Mouse (Mus musculus): ENCODE results near the gene Alkbh4. TPM values are rescaled to one million over a fixed set of nuclear protein-coding genes. Genes with fewer than 3 reads are reported as not detected.

Gene Alkbh4
- total and polyA plus RNA-seq, 3 experiments = 5.3 to 6.4 (median 6.2) TPM

DNA sequence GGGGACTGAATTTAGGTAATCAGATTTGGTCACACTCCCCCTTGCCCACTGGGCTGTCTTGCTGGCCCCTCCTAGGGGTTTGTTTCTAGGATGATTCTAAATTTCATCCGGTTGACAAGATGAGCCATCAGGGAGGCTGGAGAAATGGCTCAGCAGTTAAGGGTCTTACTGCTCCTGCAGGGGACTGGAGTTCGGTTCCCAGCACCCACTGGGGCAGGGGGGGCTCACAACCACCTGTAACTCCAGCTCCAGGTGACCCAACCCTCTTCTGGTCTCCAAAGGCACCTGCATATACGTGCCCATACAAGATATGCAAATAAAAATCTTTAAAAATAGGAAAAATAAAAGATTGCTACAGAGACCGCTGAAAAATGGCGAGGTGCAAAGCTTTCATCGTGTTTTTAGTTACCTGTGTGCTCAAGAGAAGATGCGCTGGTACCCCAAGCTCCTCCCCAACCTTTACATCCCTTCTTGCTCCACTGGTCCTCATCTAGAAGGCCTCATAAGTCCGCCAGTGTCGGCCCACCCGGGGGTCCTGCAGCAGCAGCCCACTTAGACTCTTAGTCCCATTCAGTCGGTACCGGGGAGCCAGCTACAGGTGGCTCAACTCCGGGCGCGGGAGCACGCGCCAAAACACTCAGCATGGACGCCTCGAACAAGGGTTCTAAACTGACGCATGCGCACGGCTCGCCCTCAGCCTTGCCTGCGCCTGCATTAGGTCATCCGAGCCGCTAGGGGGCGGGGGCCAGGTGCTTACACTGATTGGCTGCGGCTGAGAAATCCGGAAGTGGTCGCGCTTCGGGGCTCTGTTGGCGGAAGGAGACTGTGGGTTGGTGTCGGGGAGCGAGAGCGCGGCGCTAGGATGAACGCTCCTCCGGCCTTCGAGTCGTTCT is 19.8 kb upstream of the Alkbh4 start, which contains the start of gene Polr2j:
TSS of gene Polr2j (plus strand) at position 741 of the 893 bp plus-strand sequence.
- H3K27ac ChIP-seq = peak within 1 kb of the TSS; percentile 84
- DNase-seq = peak; percentile 95 to 97
- intact Hi-C loops (cut with DNase I) = loop anchor here (1.0 to 2.0 kb wide), 2 partner anchors 20 to 31 kb away; partner anchors contain the start of genes Alkbh4 and Lrwd1
- peak within 1 kb of the TSS; percentile 83 for H3K4me3 ChIP-seq
- H3K9ac ChIP-seq (ENCODE audit: low read depth, low read length) = peak within 1 kb of the TSS; percentile 81
- no peaks in the 10 kb centered on the region for H3K27me3 ChIP-seq (ENCODE audit: control insufficient read depth, insufficient read depth, low read length)
- no peaks in the 10 kb centered on the region; the same call in 1 of the 2 replicates for H3K79me2 ChIP-seq (replicated peaks; ENCODE audit: control insufficient read depth, insufficient read depth, low read length)
- WGBS = 3% methylated on average over 42 of the region's 42 CpGs
- H3K4me1 ChIP-seq (ENCODE audit: control insufficient read depth, insufficient read depth, low read length) = peaks cover 3% of the 10 kb centered on the region; the same call in 1 of the 2 replicates
- no peaks in the 10 kb centered on the region for H3K36me3 ChIP-seq (ENCODE audit: control insufficient read depth, insufficient read depth, low read length)
- TF ChIP-seq POLR2A (IDR thresholded peaks at IDR 0.05; ENCODE audit: insufficient read depth, low read depth, low read length) (peak; percentile 93), CTCF (IDR thresholded peaks at IDR 0.05) (no peak), EP300 (IDR thresholded peaks at IDR 0.05; ENCODE audit: insufficient read depth, low read depth, low read length) (peak; percentile 64; the same call in 1 of the 2 replicates)

DNA sequence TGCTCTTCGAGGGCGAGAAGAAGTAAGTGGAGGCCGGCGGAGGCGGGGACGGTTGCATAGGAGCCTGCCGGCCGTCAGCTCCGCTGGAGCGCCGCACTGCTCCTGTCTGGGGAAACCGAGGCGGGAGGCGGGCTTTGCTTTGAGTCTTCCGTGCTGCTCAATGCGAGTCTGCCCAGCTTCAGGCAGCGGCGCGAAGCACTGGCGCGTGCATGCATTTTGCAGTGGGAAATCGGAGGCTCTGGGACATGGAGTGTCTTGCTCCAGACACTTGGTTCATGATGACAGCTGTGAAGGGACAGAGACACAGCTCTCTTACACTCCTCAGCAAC is 19.2 kb upstream of the Alkbh4 start:
- 0% methylated on average over 22 of the region's 22 CpGs for WGBS
- no peak for TF ChIP-seq CTCF (IDR thresholded peaks at IDR 0.05)
- no peak for TF ChIP-seq POLR2A (IDR thresholded peaks at IDR 0.05; ENCODE audit: insufficient read depth, low read depth, low read length)
- TF ChIP-seq EP300 (IDR thresholded peaks at IDR 0.05; ENCODE audit: insufficient read depth, low read depth, low read length) = no peak
- Histone ChIP-seq H3K27ac (peak overlapping the region; percentile 84), H3K79me2 (replicated peaks; ENCODE audit: control insufficient read depth, insufficient read depth, low read length) (no peaks in the 10 kb centered on the region; the same call in 1 of the 2 replicates), H3K9ac (ENCODE audit: low read depth, low read length) (peak overlapping the region; percentile 81), H3K36me3 (ENCODE audit: control insufficient read depth, insufficient read depth, low read length) (no peaks in the 10 kb centered on the region), H3K4me1 (ENCODE audit: control insufficient read depth, insufficient read depth, low read length) (peaks cover 3% of the 10 kb centered on the region; the same call in 1 of the 2 replicates), H3K4me3 (peak overlapping the region; percentile 83), H3K27me3 (ENCODE audit: control insufficient read depth, insufficient read depth, low read length) (no peaks in the 10 kb centered on the region)
- intact Hi-C loops (cut with DNase I) = loop anchor here (1.0 to 2.0 kb wide), 2 partner anchors 20 to 32 kb away; partner anchors contain the start of genes Alkbh4 and Lrwd1
- DNase-seq = no peak

- TF ChIP-seq CTCF (IDR thresholded peaks at IDR 0.05) (no peak), EP300 (IDR thresholded peaks at IDR 0.05; ENCODE audit: insufficient read depth, low read depth, low read length) (no peak), POLR2A (IDR thresholded peaks at IDR 0.05; ENCODE audit: insufficient read depth, low read depth, low read length) (no peak)
- no peak for DNase-seq
- no peaks in the 10 kb centered on the region for H3K27me3 ChIP-seq (ENCODE audit: control insufficient read depth, insufficient read depth, low read length)
- WGBS = 87% methylated on average over 10 of the region's 10 CpGs
- H3K36me3 ChIP-seq (ENCODE audit: control insufficient read depth, insufficient read depth, low read length) = no peaks in the 10 kb centered on the region
- H3K27ac ChIP-seq = no peak overlapping the region
- peaks cover 3% of the 10 kb centered on the region; the same call in 1 of the 2 replicates for H3K4me1 ChIP-seq (ENCODE audit: control insufficient read depth, insufficient read depth, low read length)
- intact Hi-C loops (cut with DNase I) = no loop called here
- no peak overlapping the region for H3K9ac ChIP-seq (ENCODE audit: low read depth, low read length)
- H3K79me2 ChIP-seq (replicated peaks; ENCODE audit: control insufficient read depth, insufficient read depth, low read length) = no peaks in the 10 kb centered on the region
- H3K4me3 ChIP-seq = no peak overlapping the region
These were observed 13.8 kb upstream of the Alkbh4 start for GRCm38 (mm10) chr5:136122165-136122564.

DNA sequence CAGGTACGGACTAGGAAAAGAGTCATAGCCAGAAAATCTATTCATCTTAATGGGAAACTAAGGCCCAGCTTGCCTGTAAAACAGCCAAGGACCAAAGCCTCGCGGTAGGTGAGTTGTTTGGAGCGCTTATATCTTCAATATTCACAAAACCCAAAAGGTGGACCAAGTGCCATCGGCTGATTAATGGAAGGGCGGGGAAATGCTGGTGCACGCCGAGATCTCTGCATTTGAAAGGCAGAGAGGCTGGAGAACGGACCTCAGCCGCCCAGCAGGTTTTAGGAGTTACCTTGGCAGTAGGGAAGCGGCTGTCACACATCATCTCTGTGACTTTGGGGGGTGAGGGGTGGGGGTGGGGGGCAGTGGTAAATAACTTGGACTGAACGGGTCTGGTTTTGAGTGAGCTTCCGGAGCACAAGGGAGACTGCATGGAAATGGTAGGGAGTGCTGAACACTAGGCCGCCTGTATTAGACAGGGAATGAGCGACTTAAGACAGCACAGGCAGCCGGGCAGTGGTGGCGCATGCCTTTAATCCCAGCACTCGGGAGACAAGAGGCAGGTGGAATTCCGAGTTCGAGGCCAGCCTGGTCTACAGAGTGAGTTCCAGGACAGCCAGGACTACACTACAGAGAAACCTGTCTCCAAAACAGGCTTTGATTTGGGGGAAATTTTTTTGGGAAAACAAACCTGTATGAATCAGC is 495 bp downstream of the Alkbh4 start:
- no peak for TF ChIP-seq EP300 (IDR thresholded peaks at IDR 0.05; ENCODE audit: insufficient read depth, low read depth, low read length)
- TF ChIP-seq POLR2A (IDR thresholded peaks at IDR 0.05; ENCODE audit: insufficient read depth, low read depth, low read length) = no peak
- no peak for TF ChIP-seq CTCF (IDR thresholded peaks at IDR 0.05)
- intact Hi-C loops (cut with DNase I) = loop anchor here (1.0 to 5.0 kb wide), 3 partner anchors 20 to 154 kb away; partner anchors contain the start of genes Orai2, Polr2j and Zp3
- H3K4me1 ChIP-seq (ENCODE audit: control insufficient read depth, insufficient read depth, low read length) = peaks cover 2% of the 10 kb centered on the region; the same call in 1 of the 2 replicates
- no peaks in the 10 kb centered on the region for H3K27me3 ChIP-seq (ENCODE audit: control insufficient read depth, insufficient read depth, low read length)
- H3K36me3 ChIP-seq (ENCODE audit: control insufficient read depth, insufficient read depth, low read length) = no peaks in the 10 kb centered on the region; the same call in 1 of the 2 replicates
- H3K9ac ChIP-seq (ENCODE audit: low read depth, low read length) = peak overlapping the region; percentile 83
- WGBS = 4% methylated on average over 20 of the region's 20 CpGs
- peak overlapping the region; percentile 87 for H3K27ac ChIP-seq
- H3K79me2 ChIP-seq (replicated peaks; ENCODE audit: control insufficient read depth, insufficient read depth, low read length) = no peaks in the 10 kb centered on the region
- DNase-seq = no peak
- peak overlapping the region; percentile 97 for H3K4me3 ChIP-seq

DNA sequence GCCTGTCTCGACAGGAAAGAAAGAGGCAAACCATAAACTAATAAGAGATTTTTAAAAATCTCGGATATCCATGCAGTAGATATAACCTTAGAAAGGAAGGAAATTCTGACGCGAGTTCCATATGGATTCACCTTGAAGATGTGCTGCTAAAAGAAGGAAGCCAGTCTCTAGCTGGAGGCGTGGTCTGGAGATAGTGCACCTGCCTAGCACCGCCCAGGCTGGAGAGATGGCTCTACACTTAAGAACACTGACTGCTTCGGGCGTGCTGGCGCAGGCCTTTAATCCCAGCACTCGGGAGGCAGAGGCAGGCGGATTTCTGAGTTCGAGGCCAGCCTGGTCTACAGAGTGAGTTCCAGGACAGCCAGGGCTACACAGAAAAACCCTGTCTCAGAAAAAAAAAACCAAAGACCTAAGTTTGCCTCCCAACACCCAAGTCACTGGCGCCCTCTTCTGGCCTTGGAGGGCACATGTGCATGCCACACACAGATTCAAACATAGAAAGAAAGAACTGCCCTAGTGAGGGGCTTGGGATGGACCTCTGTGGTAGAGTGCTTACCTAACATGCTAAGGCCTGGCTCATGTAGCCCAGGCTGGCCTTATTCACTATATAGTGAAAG is 1.8 kb downstream of the Alkbh4 start:
- 77% methylated on average over 13 of the region's 13 CpGs for whole genome bisulfite sequencing

More for the DNA sequence above, 1.8 kb downstream of the Alkbh4 start:
- H3K27ac ChIP-seq = no peak overlapping the region
- H3K79me2 ChIP-seq (replicated peaks; ENCODE audit: control insufficient read depth, insufficient read depth, low read length) = no peaks in the 10 kb centered on the region
- no peaks in the 10 kb centered on the region; the same call in 1 of the 2 replicates for H3K36me3 ChIP-seq (ENCODE audit: control insufficient read depth, insufficient read depth, low read length)
- H3K27me3 ChIP-seq (ENCODE audit: control insufficient read depth, insufficient read depth, low read length) = no peaks in the 10 kb centered on the region
- DNase-seq = peak in 1 of 2 experiments; percentile 61
- H3K9ac ChIP-seq (ENCODE audit: low read depth, low read length) = no peak overlapping the region
- no peak overlapping the region for H3K4me3 ChIP-seq
- intact Hi-C loops (cut with DNase I) = loop anchor here (1.0 to 5.0 kb wide), 3 partner anchors 33 to 155 kb away; partner anchors contain the start of genes Orai2 and Zp3
- TF ChIP-seq EP300 (IDR thresholded peaks at IDR 0.05; ENCODE audit: insufficient read depth, low read depth, low read length) (no peak), POLR2A (IDR thresholded peaks at IDR 0.05; ENCODE audit: insufficient read depth, low read depth, low read length) (no peak), CTCF (IDR thresholded peaks at IDR 0.05) (peak; percentile 73)
- peaks cover 2% of the 10 kb centered on the region; the same call in 1 of the 2 replicates for H3K4me1 ChIP-seq (ENCODE audit: control insufficient read depth, insufficient read depth, low read length)

All from heart, adult 2 months (tissue).